Mouse (Mus musculus) midbrain, postnatal 0 days (tissue): ENCODE data around the gene Fan1. TPM values are rescaled to one million over a fixed set of nuclear protein-coding genes. Genes with fewer than 3 reads are reported as not detected.

Experiments used
- ATAC-seq: fragments of 200-750 bp; cut with Nextera tagmentation; 2 replicates; pipeline ENCODE4 v1.8.0; 2017; ENCODE audit warnings: moderate number of reproducible peaks, mild to moderate bottlenecking, moderate TSS enrichment, moderate library complexity; ENCODE audit not compliant: low FRiP score
- DNase-seq: peaks from one replicate; pipeline ENCODE4 v3.0.0-alpha.2; 2015; ENCODE audit warnings: low spot score
- H3K27ac ChIP-seq: fragments of 300-500 bp; sonication (generic); 2 replicates; pipeline ENCODE4 v1.5.1; 2014; ENCODE audit warnings: low read depth, mild to moderate bottlenecking, low read length, mixed read lengths
- H3K27me3 ChIP-seq: fragments of 300-500 bp; sonication (generic); 2 replicates; pipeline ENCODE4 v1.6.1; 2014; ENCODE audit warnings: low read length, control low read depth, mixed read lengths; ENCODE audit not compliant: insufficient read depth
- H3K36me3 ChIP-seq: fragments of 300-500 bp; sonication (generic); 2 replicates; pipeline ENCODE4 v1.6.1; 2014; ENCODE audit warnings: low read length, control low read depth, mixed read lengths; ENCODE audit not compliant: insufficient read depth
- H3K4me1 ChIP-seq: fragments of 300-500 bp; sonication (generic); 2 replicates; pipeline ENCODE4 v1.6.1; 2014; ENCODE audit warnings: mild to moderate bottlenecking, control low read depth, antibody characterized with exemption, low read length, mixed read lengths; ENCODE audit not compliant: insufficient read depth
- H3K4me2 ChIP-seq: fragments of 300-500 bp; sonication (generic); 2 replicates; pipeline ENCODE4 v1.6.1; 2014; ENCODE audit warnings: low read depth, mild to moderate bottlenecking, low read length, mixed read lengths; ENCODE audit not compliant: poor library complexity, severe bottlenecking
- H3K4me3 ChIP-seq: fragments of 300-500 bp; sonication (generic); 2 replicates; pipeline ENCODE4 v1.5.1; 2014; ENCODE audit warnings: low read depth, mild to moderate bottlenecking, low read length, moderate library complexity
- H3K9ac ChIP-seq: fragments of 300-500 bp; sonication (generic); replicated peaks from 2 replicates; pipeline ENCODE4 v1.6.1; 2014; ENCODE audit warnings: mild to moderate bottlenecking, low read length, moderate library complexity, mixed read lengths; ENCODE audit not compliant: poor library complexity, severe bottlenecking
- H3K9me3 ChIP-seq: fragments of 300-500 bp; sonication (generic); 2 replicates; pipeline ENCODE4 v1.6.1; 2016; ENCODE audit warnings: low read length, control low read depth
- CTCF ChIP-seq: IDR thresholded peaks from 2 replicates; pipeline ENCODE4 v1.5.1; 2016; ENCODE audit warnings: antibody characterized with exemption, mild to moderate bottlenecking
- WGBS: fragments of 180-500 bp; shearing (Covaris S2); extraction: QIAGEN DNeasy Blood & Tissue Kit; methylation state at CpG from one replicate; pipeline ENCODE4 v1.1.7; 2014; 5-methylcytosine and 5-hydroxymethylcytosine counted together
- polyA plus RNA-seq: library from polyadenylated mRNA; unstranded; fragments of >200 nt; fragmentation: Nextera tagmentation; extraction: Ambion mirVana; gene quantifications from 2 replicates; pipeline ENCODE4 v1.2.1, GENCODE M21; 2015
- total RNA-seq: library from RNA; depleted of rRNA; stranded (reverse); fragments of >200 nt; gene quantifications from 2 replicates; pipeline ENCODE4 v1.2.3, GENCODE M21; 2014

Gene Fan1
- total and polyA plus RNA-seq, 2 experiments from 2014 or later: 4.7 to 6.5 TPM

GRCm38 (mm10) chr7:64351087-64351486 is 22.8 kb downstream of the Fan1 start:
- H3K9ac ChIP-seq: no peak overlapping the region
- no peak overlapping the region for H3K4me2 ChIP-seq
- 58% methylated on average over 4 of the region's 4 CpGs for WGBS
- no peak overlapping the region for H3K4me3 ChIP-seq
- DNase-seq (peak; percentile 83), ATAC-seq (peak; percentile 78)
- H3K4me1 ChIP-seq: no peaks in the 10 kb centered on the region
- peak overlapping the region; percentile 68 for H3K27ac ChIP-seq
- H3K36me3 ChIP-seq: peaks cover 20% of the 10 kb centered on the region; the same call in 1 of the 2 replicates
- H3K27me3 ChIP-seq: no peaks in the 10 kb centered on the region
- no peak for TF ChIP-seq CTCF
- no peaks in the 10 kb centered on the region for H3K9me3 ChIP-seq

GRCm38 (mm10) chr7:64349147-64349861 is 24.6 kb downstream of the Fan1 start:
- no peaks in the 10 kb centered on the region for H3K27me3 ChIP-seq
- 76% methylated on average over 15 of the region's 15 CpGs for WGBS
- H3K9me3 ChIP-seq: no peaks in the 10 kb centered on the region
- no peaks in the 10 kb centered on the region for H3K4me1 ChIP-seq
- 0 out of 2 replicates have a peak, but pooled peaks have one; percentile 12 for TF ChIP-seq CTCF
- no peak overlapping the region for H3K4me2 ChIP-seq
- no peak overlapping the region; the same call in 1 of the 2 replicates for H3K9ac ChIP-seq
- H3K27ac ChIP-seq: no peak overlapping the region
- ATAC-seq (no peak), DNase-seq (peak; percentile 46)
- no peak overlapping the region for H3K4me3 ChIP-seq
- peaks cover 22% of the 10 kb centered on the region; the same call in 1 of the 2 replicates for H3K36me3 ChIP-seq

GRCm38 (mm10) chr7:64347813-64348212 is 26.1 kb downstream of the Fan1 start:
- no peaks in the 10 kb centered on the region for H3K4me1 ChIP-seq
- H3K36me3 ChIP-seq: peaks cover 12% of the 10 kb centered on the region; the same call in 1 of the 2 replicates
- no peak overlapping the region for H3K4me2 ChIP-seq
- H3K9ac ChIP-seq: no peak overlapping the region
- DNase-seq (no peak), ATAC-seq (no peak)
- TF ChIP-seq CTCF: no peak
- H3K27ac ChIP-seq: no peak overlapping the region
- no peaks in the 10 kb centered on the region for H3K9me3 ChIP-seq
- 94% methylated on average over 1 of the region's 1 CpGs for WGBS
- H3K4me3 ChIP-seq: no peak overlapping the region
- no peaks in the 10 kb centered on the region for H3K27me3 ChIP-seq

DNA sequence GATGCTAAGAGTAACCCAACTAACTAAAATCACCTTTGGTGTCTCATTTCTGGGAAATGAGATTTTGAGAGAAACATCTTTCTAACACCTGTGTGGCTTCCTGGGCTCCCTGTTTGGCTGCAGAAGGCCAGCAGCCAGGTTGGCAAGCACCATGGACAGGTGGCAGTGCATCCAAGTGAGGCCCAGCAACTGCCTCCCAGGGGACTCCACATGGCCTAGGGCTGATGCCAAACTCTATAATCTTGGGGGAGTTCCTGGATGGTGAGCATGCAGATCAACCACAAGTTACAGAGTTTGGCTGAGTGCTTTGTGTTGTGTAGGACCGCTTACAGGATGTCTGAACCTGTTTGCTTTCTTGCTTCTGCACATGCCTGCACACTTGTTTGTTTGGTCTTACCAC is 41.2 kb downstream of the Fan1 start:
- Histone ChIP-seq H3K36me3 (peaks cover 35% of the 10 kb centered on the region), H3K9ac (no peak overlapping the region), H3K9me3 (no peaks in the 10 kb centered on the region), H3K27me3 (no peaks in the 10 kb centered on the region), H3K4me2 (no peak overlapping the region), H3K27ac (no peak overlapping the region), H3K4me1 (no peaks in the 10 kb centered on the region), H3K4me3 (no peak overlapping the region)
- no peak for DNase-seq
- no peak for ATAC-seq
- WGBS: 83% methylated on average over 1 of the region's 1 CpGs
- TF ChIP-seq CTCF: no peak

GRCm38 (mm10) chr7:64331309-64331708 is 42.6 kb downstream of the Fan1 start:
- Histone ChIP-seq H3K27me3 (no peaks in the 10 kb centered on the region), H3K4me1 (no peaks in the 10 kb centered on the region), H3K27ac (no peak overlapping the region), H3K4me2 (no peak overlapping the region), H3K4me3 (no peak overlapping the region), H3K9ac (no peak overlapping the region), H3K9me3 (no peaks in the 10 kb centered on the region), H3K36me3 (peaks cover 22% of the 10 kb centered on the region)
- ATAC-seq (no peak), DNase-seq (no peak)
- WGBS: 88% methylated on average over 3 of the region's 3 CpGs
- TF ChIP-seq CTCF: no peak

GRCm38 (mm10) chr7:64327486-64327885 is 46.4 kb downstream of the Fan1 start:
- Histone ChIP-seq H3K9ac (no peak overlapping the region), H3K27ac (no peak overlapping the region), H3K27me3 (no peaks in the 10 kb centered on the region), H3K4me1 (no peaks in the 10 kb centered on the region), H3K9me3 (no peaks in the 10 kb centered on the region), H3K4me3 (no peak overlapping the region), H3K36me3 (peaks cover 8% of the 10 kb centered on the region), H3K4me2 (no peak overlapping the region)
- 86% methylated on average over 4 of the region's 4 CpGs for WGBS
- ATAC-seq (no peak), DNase-seq (no peak)
- no peak for TF ChIP-seq CTCF
